Mouse (Mus musculus): ENCODE measurements around the gene Mpped2.

- TF ChIP-seq CTCF (IDR thresholded peaks at IDR 0.05 in 2 of 3, conservative IDR thresholded peaks at IDR 0.05 in 1 of 3; ENCODE audit: control insufficient read depth in 1 of 3, insufficient read depth in 1 of 3, low read depth in 2 of 3, low read length in 3 of 3, poor library complexity in 1 of 3, severe bottlenecking in 1 of 3) (no peak), POLR2A (IDR thresholded peaks at IDR 0.05; ENCODE audit: control insufficient read depth in 1 of 2, insufficient read depth in 1 of 2, low read depth in 1 of 2, low read length in 2 of 2, poor library complexity in 1 of 2) (no peak), RCOR1 (IDR thresholded peaks at IDR 0.05; ENCODE audit: low read depth, low read length) (no peak), MYB (IDR thresholded peaks at IDR 0.05; ENCODE audit: low read depth, low read length) (no peak), SIN3A (IDR thresholded peaks at IDR 0.05; ENCODE audit: low read length) (no peak), ZC3H11A (IDR thresholded peaks at IDR 0.05; ENCODE audit: low read depth, low read length) (no peak), ZMIZ1 (IDR thresholded peaks at IDR 0.05; ENCODE audit: low read depth, low read length) (no peak), EP300 (IDR thresholded peaks at IDR 0.05; ENCODE audit: low read depth in 1 of 2, low read length in 2 of 2) (no peak), TCF12 (IDR thresholded peaks at IDR 0.05; ENCODE audit: low read depth, low read length) (no peak), POLR2AphosphoS5 (IDR thresholded peaks at IDR 0.05; ENCODE audit: borderline replicate concordance, low read depth, low read length) (no peak)
These were observed 37.0 kb downstream of the Mpped2 start for GRCm38 (mm10) chr2:106729951-106730564.
